29 mouse cellular contexts compared by ENCODE assay signal in genomic region chr9:96635176-96635575, GRCm38 (mm10). TPM values are rescaled to one million over a fixed set of nuclear protein-coding genes. Genes with fewer than 3 reads are reported as not detected.
A peak's percentile ranks its signal among the peaks of the same experiment; 100 is the strongest.
DNase-seq lines count a peak whose midpoint lies in the region; ATAC-seq and TF ChIP-seq lines count a peak whose summit lies in the region.
"Had no signal": no experiment of that assay in that cellular context is flagged by ENCODE, and none has a peak within 500 bp of the region (broad histone marks: within the 10 kb centered on the region; RNA-seq: fewer than 3 reads in every experiment).

No protein-coding gene starts in this region.

- no peaks in the 10 kb centered on the region for H3K27me3 ChIP-seq in heart, adult 2 months (ENCODE audit: control insufficient read depth, insufficient read depth, low read length)
- no peaks in the 10 kb centered on the region for H3K27me3 ChIP-seq in kidney, adult 2 months (replicated peaks; ENCODE audit: control insufficient read depth, insufficient read depth, low read length)
- no peaks in the 10 kb centered on the region for H3K27me3 ChIP-seq in kidney, postnatal 0 days (ENCODE audit: insufficient read depth, low read length)
- H3K27me3 ChIP-seq: embryonic facial prominence, embryonic 15.5 days; limb, embryonic 12.5 days; Patski had no signal

- H3K36me3 ChIP-seq in heart, adult 2 months (ENCODE audit: control insufficient read depth, insufficient read depth, low read length) = no peaks in the 10 kb centered on the region
- H3K36me3 ChIP-seq in kidney, adult 2 months (ENCODE audit: control insufficient read depth, insufficient read depth, low read length) = no peaks in the 10 kb centered on the region
- no peaks in the 10 kb centered on the region for H3K36me3 ChIP-seq in kidney, postnatal 0 days (ENCODE audit: insufficient read depth, low read length)
- H3K36me3 ChIP-seq: embryonic facial prominence, embryonic 10.5 days; embryonic facial prominence, embryonic 15.5 days; forebrain, embryonic 12.5 days; heart, embryonic 13.5 days; hindbrain, embryonic 10.5 days; hindbrain, embryonic 15.5 days; limb, embryonic 12.5 days; midbrain, embryonic 13.5 days; neural tube, embryonic 15.5 days had no signal

- H3K9ac ChIP-seq in heart, adult 2 months (ENCODE audit: low read depth, low read length) = no peak overlapping the region
- no peak overlapping the region for H3K9ac ChIP-seq in kidney, postnatal 0 days (ENCODE audit: low read depth, low read length)
- H3K9ac ChIP-seq: embryonic facial prominence, embryonic 15.5 days; forebrain, embryonic 12.5 days; heart, embryonic 13.5 days; hindbrain, embryonic 15.5 days; limb, embryonic 12.5 days; midbrain, embryonic 13.5 days; neural tube, embryonic 15.5 days had no signal

- H3K4me3 ChIP-seq in heart, adult 2 months = no peak overlapping the region
- H3K4me3 ChIP-seq in kidney, adult 2 months (ENCODE audit: insufficient read depth, low read depth, low read length) = no peak overlapping the region
- H3K4me3 ChIP-seq in kidney, postnatal 0 days (replicated peaks; ENCODE audit: low read depth, low read length) = no peak overlapping the region
- H3K4me3 ChIP-seq: embryonic facial prominence, embryonic 10.5 days; embryonic facial prominence, embryonic 15.5 days; forebrain, embryonic 12.5 days; heart, embryonic 13.5 days; hindbrain, embryonic 10.5 days; hindbrain, embryonic 15.5 days; limb, embryonic 12.5 days; midbrain, embryonic 13.5 days; neural tube, embryonic 15.5 days had no signal

- H3K4me1 ChIP-seq in heart, adult 2 months (ENCODE audit: control insufficient read depth, insufficient read depth, low read length) = no peaks in the 10 kb centered on the region
- H3K4me1 ChIP-seq in kidney, adult 2 months (ENCODE audit: control insufficient read depth, insufficient read depth, low read length) = peaks cover 21% of the 10 kb centered on the region
- H3K4me1 ChIP-seq in kidney, postnatal 0 days (replicated peaks; ENCODE audit: insufficient read depth, low read length) = peaks cover 10% of the 10 kb centered on the region
- H3K4me1 ChIP-seq: forebrain, embryonic 12.5 days had no signal

- intact Hi-C loops in heart, adult 2 months (cut with DNase I) = no loop called here

- ATAC-seq in kidney, postnatal 0 days (replicated peaks; ENCODE audit: low FRiP score, low read depth) = peak; percentile 14
- ATAC-seq: inflammation-experienced regulatory T-cells, adult 6 months; midbrain, embryonic 13.5 days; Patski had no signal

- TF ChIP-seq EP300 in heart, adult 2 months (IDR thresholded peaks at IDR 0.05; ENCODE audit: insufficient read depth, low read depth, low read length) = no peak

- no peak overlapping the region for H3K27ac ChIP-seq in heart, adult 2 months
- no peak overlapping the region for H3K27ac ChIP-seq in kidney, adult 2 months (ENCODE audit: insufficient read depth, low read depth, low read length)
- peak overlapping the region; percentile 57; the same call in 1 of the 2 replicates for H3K27ac ChIP-seq in kidney, postnatal 0 days
- H3K27ac ChIP-seq: embryonic facial prominence, embryonic 10.5 days; embryonic facial prominence, embryonic 15.5 days; forebrain, embryonic 12.5 days; heart, embryonic 13.5 days; hindbrain, embryonic 10.5 days; hindbrain, embryonic 15.5 days; limb, embryonic 12.5 days; macrophage; midbrain, embryonic 13.5 days; neural tube, embryonic 15.5 days had no signal

- no peak for TF ChIP-seq POLR2A in heart, adult 2 months (IDR thresholded peaks at IDR 0.05; ENCODE audit: insufficient read depth, low read depth, low read length)
- TF ChIP-seq POLR2A in kidney, adult 2 months (IDR thresholded peaks at IDR 0.05; ENCODE audit: low read depth, low read length) = no peak

- 69% methylated on average over 6 of the region's 6 CpGs for WGBS in heart, adult 2 months
- 36% methylated on average over 6 of the region's 6 CpGs for WGBS in kidney, adult 2 months
- WGBS in kidney, postnatal 0 days = 38% methylated on average over 6 of the region's 6 CpGs

- H3K79me2 ChIP-seq in heart, adult 2 months (replicated peaks; ENCODE audit: control insufficient read depth, insufficient read depth, low read length) = 0 out of 2 replicates have a peak, but pooled peaks cover 1% of the 10 kb centered on the region

- DNase-seq in heart, adult 11 months = peak; percentile 70
- no peak for DNase-seq in heart, adult 2 months
- DNase-seq in kidney, adult 2 months = peak; percentile 89
- no peak for DNase-seq in kidney, postnatal 0 days (ENCODE audit: low spot score)
- DNase-seq in kidney, postnatal 4 days = peak; percentile 49 to 70
- no peak for DNase-seq in right cerebral cortex, postnatal 25 days
- DNase-seq in neural tube, embryonic 10.5 days (ENCODE audit: extremely low spot score, low spot score) = no peak
- no peak for DNase-seq in Muller cell, postnatal 12 days (ENCODE audit: inconsistent ontology term)
- DNase-seq: adrenal gland, postnatal 10 days; cerebellum, adult 8-10 months; cerebellum, postnatal 25 days; gastrocnemius, postnatal 25 days; heart, adult 18-20 months; heart, postnatal 14 days; layer of hippocampus, adult 9-11 months; right cerebral cortex, postnatal 4 days; thymus, postnatal 4 days had no signal

- no peak overlapping the region for H3K4me2 ChIP-seq in kidney, postnatal 0 days (ENCODE audit: low read length)
- H3K4me2 ChIP-seq: embryonic facial prominence, embryonic 15.5 days; forebrain, embryonic 12.5 days; heart, embryonic 13.5 days; hindbrain, embryonic 15.5 days; limb, embryonic 12.5 days; midbrain, embryonic 13.5 days; neural tube, embryonic 15.5 days had no signal

- TF ChIP-seq CTCF in heart, adult 2 months (IDR thresholded peaks at IDR 0.05) = no peak
- TF ChIP-seq CTCF in kidney, adult 2 months (conservative IDR thresholded peaks at IDR 0.05; ENCODE audit: insufficient read depth, insufficient read length, low read depth, low read length) = no peak
- no peak for TF ChIP-seq CTCF in kidney, postnatal 0 days (IDR thresholded peaks at IDR 0.05; ENCODE audit: low read depth)

- H3K9me3 ChIP-seq in kidney, postnatal 0 days (replicated peaks; ENCODE audit: low read length) = no peaks in the 10 kb centered on the region
- H3K9me3 ChIP-seq: embryonic facial prominence, embryonic 10.5 days; embryonic facial prominence, embryonic 15.5 days; forebrain, embryonic 12.5 days; heart, embryonic 13.5 days; hindbrain, embryonic 10.5 days; hindbrain, embryonic 15.5 days; limb, embryonic 12.5 days; midbrain, embryonic 13.5 days; neural tube, embryonic 15.5 days had no signal

RNA-seq across cellular contexts. Expression of gene Rasa2, which starts 3.8 kb away (rescaled TPM):
- total RNA-seq in heart, adult 2 months (2021) = 1 to 10 TPM; 5.5 to 6.0 TPM
- polyA plus RNA-seq in heart, adult 2 months (2012; rRNA removed) = 2.1 and 3.0 TPM in 2 replicates
- 2.5 and 3.5 TPM in 2 replicates for polyA plus RNA-seq in kidney, adult 2 months (2012; rRNA removed)
- 13.8 and 14.9 TPM in 2 replicates for polyA plus RNA-seq in kidney, postnatal 0 days (2015; fragmentation: Nextera tagmentation; extraction: Ambion mirVana)

Comparison
In these comparisons a context has a peak if more than half of its experiments do, and no peak if none do; other contexts are left out.
1. DNase-seq: peak in heart, adult 11 months (single experiment), kidney, adult 2 months (single experiment) and kidney, postnatal 4 days (2 of 2); none in heart, adult 2 months (0 of 2), kidney, postnatal 0 days (single experiment), right cerebral cortex, postnatal 25 days (single experiment), neural tube, embryonic 10.5 days (single experiment) and Muller cell, postnatal 12 days (single experiment).